Mouse (Mus musculus) limb, embryonic 10.5 days (tissue): ENCODE measurements at regions not wholly inside any gene's neighbourhood (a gene's known extent, or its start where the extent isn't known, plus 50 kb on each side); places are given as distances from the start of the nearest gene placed in this dataset.

ENCODE experiments used
- DNase-seq: peaks from one replicate; pipeline ENCODE4 v3.0.0-alpha.2; 2017; ENCODE audit warnings: low spot score
- H3K27ac ChIP-seq: fragments of 300-500 bp; sonication (generic); 2 replicates; pipeline ENCODE4 v1.5.1; 2016; ENCODE audit warnings: mild to moderate bottlenecking
- H3K27me3 ChIP-seq: fragments of 300-500 bp; sonication (generic); 2 replicates; pipeline ENCODE4 v1.6.1; 2016; ENCODE audit warnings: low read depth, mild to moderate bottlenecking; ENCODE audit not compliant: poor library complexity, severe bottlenecking
- H3K36me3 ChIP-seq: fragments of 300-500 bp; sonication (generic); 2 replicates; pipeline ENCODE4 v1.6.1; 2016; ENCODE audit warnings: mild to moderate bottlenecking, moderate library complexity
- H3K4me1 ChIP-seq: fragments of 300-500 bp; sonication (generic); 2 replicates; pipeline ENCODE4 v1.6.1; 2016
- H3K4me3 ChIP-seq: fragments of 300-500 bp; sonication (generic); 2 replicates; pipeline ENCODE4 v1.5.1; 2016; ENCODE audit warnings: mild to moderate bottlenecking, moderate library complexity
- H3K9me3 ChIP-seq: fragments of 300-500 bp; sonication (generic); replicated peaks from 2 replicates; pipeline ENCODE4 v1.6.1; 2016; ENCODE audit warnings: mild to moderate bottlenecking
- WGBS: fragments of 180-500 bp; shearing (Covaris S2); methylation state at CpG from one replicate; pipeline ENCODE4 v1.1.7; 2016; 5-methylcytosine and 5-hydroxymethylcytosine counted together

GRCm38 (mm10) chr6:101027462-101027861 lies 194.0 kb downstream of the Ppp4r2 start:
- peaks cover 26% of the 10 kb centered on the region for H3K4me1 ChIP-seq
- DNase-seq, result no peak
- no peaks in the 10 kb centered on the region for H3K9me3 ChIP-seq
- peak overlapping the region; percentile 72 for H3K27ac ChIP-seq
- H3K27me3 ChIP-seq, result no peaks in the 10 kb centered on the region
- H3K4me3 ChIP-seq, result no peak overlapping the region
- H3K36me3 ChIP-seq, result no peaks in the 10 kb centered on the region
- WGBS, result 32% methylated on average over 10 of the region's 10 CpGs

DNA sequence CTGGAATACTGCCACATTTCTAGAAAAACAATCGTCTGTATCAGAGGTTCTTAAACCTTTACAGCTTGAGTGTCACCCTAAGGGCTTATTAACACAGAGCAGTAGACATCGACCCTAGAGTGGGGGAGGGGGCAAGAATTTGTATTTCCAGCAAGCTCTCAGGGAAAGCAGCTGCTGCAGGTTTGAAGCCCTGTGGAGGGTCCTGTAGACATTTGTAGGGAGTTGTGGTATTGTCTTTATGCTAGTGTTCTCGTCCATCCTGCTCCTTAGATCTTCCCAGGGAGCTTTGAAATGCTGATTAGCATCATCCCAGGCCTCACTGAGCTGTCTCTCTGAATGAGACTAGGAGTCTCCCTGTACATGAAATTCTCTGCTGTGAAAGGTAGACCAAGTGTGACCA lies 196.0 kb downstream of the Ppp4r2 start:
- Histone ChIP-seq H3K27ac (no peak overlapping the region), H3K27me3 (peaks cover 6% of the 10 kb centered on the region; the same call in 1 of the 2 replicates), H3K36me3 (no peaks in the 10 kb centered on the region), H3K9me3 (no peaks in the 10 kb centered on the region), H3K4me3 (no peak overlapping the region), H3K4me1 (peaks cover 39% of the 10 kb centered on the region)
- DNase-seq, result no peak
- WGBS, result 38% methylated on average over 3 of the region's 3 CpGs

DNA sequence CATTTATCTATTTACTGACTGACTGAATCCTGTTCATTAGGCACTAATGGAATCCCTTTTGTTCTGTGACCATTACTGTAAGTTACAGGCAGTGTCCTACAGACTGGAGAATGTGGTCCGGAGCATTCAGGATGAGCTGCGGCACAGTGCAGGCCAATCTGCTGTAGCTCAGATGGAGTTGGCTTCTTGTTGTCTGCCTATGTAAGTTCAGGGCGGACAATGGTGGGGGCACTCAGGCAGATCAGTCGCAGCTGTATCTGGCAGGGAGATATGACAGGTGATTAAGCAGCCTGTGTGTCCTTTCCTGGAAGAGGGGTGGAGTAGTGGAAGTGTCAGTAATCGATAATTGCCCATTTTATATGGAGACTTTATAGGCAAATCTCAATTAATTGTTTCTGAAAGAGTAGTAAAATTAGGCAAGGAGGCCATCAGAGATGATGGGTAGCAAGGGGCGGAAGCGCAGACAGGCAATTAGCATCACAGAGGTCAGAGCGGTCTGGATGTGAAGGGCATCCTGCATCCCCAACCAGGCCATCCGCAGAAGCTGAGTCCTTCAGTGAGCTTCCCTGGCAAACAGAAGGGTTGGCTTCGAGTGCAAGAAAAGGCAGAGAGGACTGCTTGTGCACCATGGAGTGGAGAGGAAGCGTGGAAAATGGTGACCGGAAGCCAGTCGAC lies 197.2 kb downstream of the Ppp4r2 start:
- peaks cover 39% of the 10 kb centered on the region for H3K4me1 ChIP-seq
- 86% methylated on average over 13 of the region's 13 CpGs for WGBS
- no peak for DNase-seq
- H3K27me3 ChIP-seq, result peaks cover 6% of the 10 kb centered on the region; the same call in 1 of the 2 replicates
- no peaks in the 10 kb centered on the region for H3K36me3 ChIP-seq
- no peaks in the 10 kb centered on the region for H3K9me3 ChIP-seq
- no peak overlapping the region for H3K27ac ChIP-seq
- H3K4me3 ChIP-seq, result no peak overlapping the region

DNA sequence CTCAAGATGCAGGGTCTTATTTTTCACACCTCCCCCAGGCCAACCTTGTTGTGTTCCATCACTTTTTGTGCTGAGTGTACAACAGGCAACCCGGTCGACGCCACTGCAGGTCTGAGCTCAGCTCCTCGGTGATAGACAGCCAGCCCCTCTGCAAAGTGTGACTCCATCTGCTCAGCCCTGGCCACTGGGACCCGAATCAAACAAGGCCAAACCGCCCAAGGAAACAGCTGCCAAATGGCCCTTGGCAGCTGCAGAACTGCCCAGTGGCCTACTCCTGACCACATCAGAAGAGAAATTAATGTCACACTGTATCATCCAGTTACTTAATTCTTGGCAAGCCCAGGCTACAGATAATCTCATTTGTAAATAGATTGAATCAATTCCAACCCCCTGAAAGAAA lies 213.3 kb downstream of the Ppp4r2 start:
- WGBS, result 71% methylated on average over 6 of the region's 6 CpGs
- Histone ChIP-seq H3K27me3 (no peaks in the 10 kb centered on the region), H3K27ac (no peak overlapping the region), H3K36me3 (no peaks in the 10 kb centered on the region), H3K4me3 (no peak overlapping the region), H3K4me1 (peaks cover 13% of the 10 kb centered on the region), H3K9me3 (no peaks in the 10 kb centered on the region)
- no peak for DNase-seq

DNA sequence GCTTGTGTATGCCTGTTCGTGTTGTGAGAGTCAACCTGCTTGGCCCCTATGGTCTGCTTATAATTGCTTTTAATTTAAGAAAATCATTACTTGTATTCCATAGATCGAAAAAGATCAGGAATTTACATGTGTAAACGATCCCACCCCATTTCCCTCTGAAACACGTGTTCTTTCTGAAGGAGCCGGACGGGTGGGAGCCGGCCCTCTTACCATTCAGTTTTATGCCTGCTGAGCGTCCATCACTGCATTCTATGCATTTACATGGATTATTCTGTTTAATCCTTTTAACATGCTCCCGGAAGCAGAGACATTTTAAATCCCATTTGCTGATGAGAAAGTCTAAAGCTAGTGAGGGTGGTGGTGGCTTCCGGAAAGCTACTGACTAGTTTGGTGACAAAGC lies 213.8 kb downstream of the Ppp4r2 start:
- WGBS, result 93% methylated on average over 10 of the region's 10 CpGs
- Histone ChIP-seq H3K36me3 (no peaks in the 10 kb centered on the region), H3K9me3 (no peaks in the 10 kb centered on the region), H3K4me3 (no peak overlapping the region), H3K4me1 (peaks cover 13% of the 10 kb centered on the region), H3K27ac (no peak overlapping the region), H3K27me3 (no peaks in the 10 kb centered on the region)
- no peak for DNase-seq

DNA sequence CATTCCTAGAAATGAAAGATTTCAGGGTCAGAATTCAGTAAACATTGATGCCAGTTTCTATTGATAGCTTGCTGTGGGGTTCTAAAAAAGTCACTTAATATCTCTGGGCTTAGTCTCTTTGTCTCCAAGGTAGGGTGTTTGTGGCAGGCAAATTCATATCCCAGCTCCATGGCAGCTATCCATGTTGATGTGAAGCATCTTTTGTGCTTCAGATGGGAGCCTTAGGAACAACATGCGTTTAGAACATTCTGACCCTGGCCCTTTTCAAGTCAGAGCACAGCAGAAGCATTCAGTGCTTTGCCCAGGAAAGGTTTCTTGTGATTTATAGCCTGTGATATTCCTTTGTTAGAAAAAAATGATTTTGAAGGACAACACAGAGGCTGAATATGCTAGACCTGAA lies 215.0 kb downstream of the Ppp4r2 start:
- 0 out of 2 replicates have a peak overlapping the region, but pooled peaks have one; percentile 68 for H3K27ac ChIP-seq
- no peaks in the 10 kb centered on the region for H3K9me3 ChIP-seq
- no peaks in the 10 kb centered on the region for H3K27me3 ChIP-seq
- H3K36me3 ChIP-seq, result no peaks in the 10 kb centered on the region
- no peak overlapping the region for H3K4me3 ChIP-seq
- 76% methylated on average over 1 of the region's 1 CpGs for WGBS
- H3K4me1 ChIP-seq, result peaks cover 13% of the 10 kb centered on the region
- DNase-seq, result no peak

DNA sequence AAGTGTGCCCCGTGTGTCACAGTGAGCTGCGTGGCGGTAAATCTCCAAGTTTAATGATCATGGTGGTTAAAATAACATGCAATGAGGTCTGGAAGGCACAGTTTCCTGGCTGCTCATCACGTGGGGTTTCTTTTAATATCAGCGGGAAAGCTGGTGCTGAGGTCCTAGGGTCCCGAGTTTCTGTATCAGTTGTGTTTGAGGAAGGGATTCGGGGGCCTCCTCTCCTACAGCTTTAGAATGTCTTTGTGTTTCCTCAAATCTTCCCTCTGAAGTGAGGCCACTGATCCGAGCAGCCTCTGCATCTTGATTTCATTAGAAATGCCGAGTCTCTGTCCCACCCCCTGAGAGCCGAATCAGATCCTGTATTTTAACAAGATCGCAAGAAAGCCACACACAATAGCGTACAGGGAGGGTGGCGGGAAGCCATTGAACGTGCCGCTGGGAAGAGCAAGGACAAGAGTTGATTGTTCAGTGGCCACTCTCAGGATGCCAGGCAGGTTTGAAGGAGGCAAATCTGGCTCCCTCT lies 215.5 kb downstream of the Ppp4r2 start:
- no peak for DNase-seq
- Histone ChIP-seq H3K27ac (peak overlapping the region; percentile 68), H3K4me1 (peaks cover 13% of the 10 kb centered on the region), H3K9me3 (no peaks in the 10 kb centered on the region), H3K27me3 (no peaks in the 10 kb centered on the region), H3K4me3 (no peak overlapping the region), H3K36me3 (no peaks in the 10 kb centered on the region)
- 62% methylated on average over 15 of the region's 15 CpGs for WGBS

- DNase-seq, result no peak
- Histone ChIP-seq H3K4me3 (no peak overlapping the region), H3K27ac (no peak overlapping the region), H3K36me3 (no peaks in the 10 kb centered on the region), H3K9me3 (no peaks in the 10 kb centered on the region), H3K27me3 (peaks cover 6% of the 10 kb centered on the region), H3K4me1 (no peaks in the 10 kb centered on the region)
- 43% methylated on average over 7 of the region's 7 CpGs for WGBS
These were observed 221.5 kb downstream of the Ppp4r2 start for GRCm38 (mm10) chr6:101054880-101055279.

- H3K36me3 ChIP-seq, result no peaks in the 10 kb centered on the region
- H3K27ac ChIP-seq, result no peak overlapping the region
- peaks cover 6% of the 10 kb centered on the region for H3K27me3 ChIP-seq
- no peak overlapping the region for H3K4me3 ChIP-seq
- DNase-seq, result no peak
- H3K4me1 ChIP-seq, result no peaks in the 10 kb centered on the region
- 95% methylated on average over 13 of the region's 13 CpGs for WGBS
- no peaks in the 10 kb centered on the region for H3K9me3 ChIP-seq
These were observed 222.9 kb downstream of the Ppp4r2 start for GRCm38 (mm10) chr6:101056318-101056717.

DNA sequence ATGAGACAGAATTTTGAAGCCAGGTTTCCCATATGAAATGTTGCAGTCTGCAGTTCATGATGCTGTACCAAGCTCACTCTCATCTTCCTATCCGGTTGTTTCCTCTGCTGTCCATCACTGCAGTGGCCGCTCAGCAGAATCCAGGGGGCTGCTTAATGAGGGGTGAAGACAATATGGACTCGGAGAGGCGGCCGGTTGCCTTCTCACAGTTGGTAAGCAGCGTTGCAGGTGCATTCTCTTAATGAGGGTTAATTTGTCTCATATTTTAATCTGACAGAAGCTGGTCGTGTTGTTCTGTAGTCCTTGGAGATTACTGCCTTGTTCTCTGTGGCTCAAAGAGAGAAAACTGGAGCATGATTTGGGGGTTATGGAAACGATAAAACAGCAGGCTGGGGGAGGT lies 225.6 kb downstream of the Ppp4r2 start:
- peaks cover 6% of the 10 kb centered on the region for H3K27me3 ChIP-seq
- H3K27ac ChIP-seq, result no peak overlapping the region
- DNase-seq, result no peak
- no peaks in the 10 kb centered on the region for H3K9me3 ChIP-seq
- no peak overlapping the region for H3K4me3 ChIP-seq
- WGBS, result 78% methylated on average over 8 of the region's 8 CpGs
- no peaks in the 10 kb centered on the region for H3K4me1 ChIP-seq
- no peaks in the 10 kb centered on the region for H3K36me3 ChIP-seq

GRCm38 (mm10) chr6:101062186-101062585 lies 228.8 kb downstream of the Ppp4r2 start:
- no peaks in the 10 kb centered on the region for H3K4me1 ChIP-seq
- no peak for DNase-seq
- no peaks in the 10 kb centered on the region for H3K9me3 ChIP-seq
- H3K27me3 ChIP-seq, result peaks cover 6% of the 10 kb centered on the region; the same call in 1 of the 2 replicates
- 95% methylated on average over 14 of the region's 14 CpGs for WGBS
- no peak overlapping the region for H3K4me3 ChIP-seq
- H3K36me3 ChIP-seq, result no peaks in the 10 kb centered on the region
- H3K27ac ChIP-seq, result no peak overlapping the region

GRCm38 (mm10) chr6:101075753-101076516 lies 242.5 kb downstream of the Ppp4r2 start:
- Histone ChIP-seq H3K27me3 (no peaks in the 10 kb centered on the region), H3K36me3 (no peaks in the 10 kb centered on the region), H3K4me3 (no peak overlapping the region), H3K4me1 (peaks cover 9% of the 10 kb centered on the region), H3K27ac (no peak overlapping the region), H3K9me3 (no peaks in the 10 kb centered on the region)
- 82% methylated on average over 8 of the region's 8 CpGs for WGBS
- no peak for DNase-seq

GRCm38 (mm10) chr6:101078294-101078693 lies 244.9 kb downstream of the Ppp4r2 start:
- Histone ChIP-seq H3K27me3 (no peaks in the 10 kb centered on the region), H3K36me3 (no peaks in the 10 kb centered on the region), H3K27ac (no peak overlapping the region), H3K4me3 (no peak overlapping the region), H3K9me3 (no peaks in the 10 kb centered on the region), H3K4me1 (peaks cover 9% of the 10 kb centered on the region)
- WGBS, result 90% methylated on average over 5 of the region's 5 CpGs
- no peak for DNase-seq
